Mouse (Mus musculus): ENCODE measurements around the gene Slamf9. TPM values are rescaled to one million over a fixed set of nuclear protein-coding genes. Genes with fewer than 3 reads are reported as not detected.

Slamf9 gene
- total and polyA plus RNA-seq, 3 experiments = 28.3 to 32.6 (median 30.9) TPM

GRCm38 (mm10) chr1:172431836-172432586, 43.1 kb upstream of the Slamf9 start:
- no peak overlapping the region for H3K27ac ChIP-seq (ENCODE audit: insufficient read depth, low read depth)
- in situ Hi-C loops (cut with MboI; ENCODE audit: low pct_ligation_motif_present, low pct_unique_long_range_greater_than_20kb, low sequenced_read_pairs) (no loop called here), dilution Hi-C loops (cut with MboI; ENCODE audit: extremely low pct_ligation_motif_present, extremely low pct_unique_long_range_greater_than_20kb, low sequenced_read_pairs) (no loop called here)
- H3K4me1 ChIP-seq (ENCODE audit: control insufficient read depth in 1 of 2, insufficient read depth in 2 of 2) = peaks cover 3 to 27% of the 10 kb centered on the region in 2 experiments
- no peak for DNase-seq (ENCODE audit: extremely low read depth)
- TF ChIP-seq MAZ (IDR thresholded peaks at IDR 0.05; ENCODE audit: low read depth, low read length) (no peak), NRF1 (IDR thresholded peaks at IDR 0.05; ENCODE audit: low read depth, low read length) (no peak), USF2 (conservative IDR thresholded peaks at IDR 0.05; ENCODE audit: low read depth, low read length) (no peak), RCOR1 (conservative IDR thresholded peaks at IDR 0.05; ENCODE audit: low read depth, low read length) (no peak), IRF4 (IDR thresholded peaks at IDR 0.05; ENCODE audit: low read depth, low read length) (no peak), MYC (IDR thresholded peaks at IDR 0.05; ENCODE audit: low read depth, low read length) (no peak), USF1 (IDR thresholded peaks at IDR 0.05; ENCODE audit: low read depth, low read length) (no peak), MEF2A (IDR thresholded peaks at IDR 0.05; ENCODE audit: borderline replicate concordance, low read depth, low read length) (no peak), CHD1 (IDR thresholded peaks at IDR 0.05; ENCODE audit: low read depth, low read length) (no peak), JUN (IDR thresholded peaks at IDR 0.05; ENCODE audit: insufficient read depth, low read depth, low read length) (no peak), EP300 (IDR thresholded peaks at IDR 0.05; ENCODE audit: low read length) (no peak), CHD2 (IDR thresholded peaks at IDR 0.05; ENCODE audit: low read length) (no peak), BHLHE40 (IDR thresholded peaks at IDR 0.05; ENCODE audit: low read depth, low read length) (no peak), ELF1 (IDR thresholded peaks at IDR 0.05; ENCODE audit: low read depth, low read length) (no peak), GABPA (IDR thresholded peaks at IDR 0.05; ENCODE audit: insufficient replicate concordance, low read depth, low read length) (no peak), ZNF384 (IDR thresholded peaks at IDR 0.05; ENCODE audit: low read depth, low read length) (no peak), MAX (IDR thresholded peaks at IDR 0.05; ENCODE audit: low read length) (no peak)
- no peak overlapping the region for H3K4me3 ChIP-seq (replicated peaks in 1 of 3; ENCODE audit: low read depth in 2 of 3, low read length in 2 of 3, poor library complexity in 1 of 3)
- H3K9ac ChIP-seq (ENCODE audit: insufficient read depth, low read depth) = no peak overlapping the region
- H3K9me3 ChIP-seq (replicated peaks; ENCODE audit: low read length) = no peaks in the 10 kb centered on the region
- no peaks in the 10 kb centered on the region for H3K79me2 ChIP-seq (replicated peaks; ENCODE audit: control insufficient read depth, extremely low read depth, insufficient read depth, poor library complexity, severe bottlenecking)
- H3K36me3 ChIP-seq (replicated peaks in 1 of 2; ENCODE audit: control insufficient read depth in 1 of 2, insufficient read depth in 1 of 2, low read length in 1 of 2) = no peaks in the 10 kb centered on the region
- H3K4me2 ChIP-seq (ENCODE audit: insufficient read depth, low read depth, poor library complexity, severe bottlenecking) = no peak overlapping the region
- no peaks in the 10 kb centered on the region for H3K27me3 ChIP-seq (replicated peaks)

- Histone ChIP-seq H3K4me2 (ENCODE audit: insufficient read depth, low read depth, poor library complexity, severe bottlenecking) (no peak overlapping the region), H3K27ac (ENCODE audit: insufficient read depth, low read depth) (no peak overlapping the region), H3K9ac (ENCODE audit: insufficient read depth, low read depth) (no peak overlapping the region), H3K79me2 (replicated peaks; ENCODE audit: control insufficient read depth, extremely low read depth, insufficient read depth, poor library complexity, severe bottlenecking) (no peaks in the 10 kb centered on the region), H3K9me3 (replicated peaks; ENCODE audit: low read length) (no peaks in the 10 kb centered on the region), H3K4me1 (ENCODE audit: control insufficient read depth in 1 of 2, insufficient read depth in 2 of 2) (peaks cover 3 to 28% of the 10 kb centered on the region in 2 experiments), H3K36me3 (replicated peaks in 1 of 2; ENCODE audit: control insufficient read depth in 1 of 2, insufficient read depth in 1 of 2, low read length in 1 of 2) (no peaks in the 10 kb centered on the region), H3K4me3 (replicated peaks in 1 of 3; ENCODE audit: low read depth in 2 of 3, low read length in 2 of 3, poor library complexity in 1 of 3) (no peak overlapping the region), H3K27me3 (replicated peaks) (no peaks in the 10 kb centered on the region)
- dilution Hi-C loops (cut with MboI; ENCODE audit: extremely low pct_ligation_motif_present, extremely low pct_unique_long_range_greater_than_20kb, low sequenced_read_pairs) (no loop called here), in situ Hi-C loops (cut with MboI; ENCODE audit: low pct_ligation_motif_present, low pct_unique_long_range_greater_than_20kb, low sequenced_read_pairs) (no loop called here)
- DNase-seq (ENCODE audit: extremely low read depth) = no peak
- TF ChIP-seq PAX5 (IDR thresholded peaks at IDR 0.05; ENCODE audit: low read length) (no peak), ZC3H11A (IDR thresholded peaks at IDR 0.05; ENCODE audit: low read depth, low read length) (no peak), SIN3A (IDR thresholded peaks at IDR 0.05; ENCODE audit: low read length) (no peak), CTCF (conservative IDR thresholded peaks at IDR 0.05 in 1 of 2, IDR thresholded peaks at IDR 0.05 in 1 of 2; ENCODE audit: low read depth in 2 of 2, low read length in 2 of 2) (no peak), HCFC1 (IDR thresholded peaks at IDR 0.05; ENCODE audit: low read depth, low read length) (no peak), USF2 (conservative IDR thresholded peaks at IDR 0.05; ENCODE audit: low read depth, low read length) (no peak), IRF4 (IDR thresholded peaks at IDR 0.05; ENCODE audit: low read depth, low read length) (no peak), EP300 (IDR thresholded peaks at IDR 0.05; ENCODE audit: low read length) (no peak), ZKSCAN1 (IDR thresholded peaks at IDR 0.05; ENCODE audit: borderline replicate concordance, low read depth, low read length) (no peak), ZMIZ1 (IDR thresholded peaks at IDR 0.05; ENCODE audit: low read depth, low read length) (no peak), SMC3 (IDR thresholded peaks at IDR 0.05; ENCODE audit: low read depth, low read length) (no peak)
Observed at GRCm38 (mm10) chr1:172432587-172432955, 42.6 kb upstream of the Slamf9 start.
